Mouse (Mus musculus): Measurements from ENCODE around the gene Ly6g6e. TPM values are rescaled to one million over a fixed set of nuclear protein-coding genes. Genes with fewer than 3 reads are reported as not detected.

Gene Ly6g6e
- total RNA-seq, 1 experiment from 2014 or later, result not detected

DNA sequence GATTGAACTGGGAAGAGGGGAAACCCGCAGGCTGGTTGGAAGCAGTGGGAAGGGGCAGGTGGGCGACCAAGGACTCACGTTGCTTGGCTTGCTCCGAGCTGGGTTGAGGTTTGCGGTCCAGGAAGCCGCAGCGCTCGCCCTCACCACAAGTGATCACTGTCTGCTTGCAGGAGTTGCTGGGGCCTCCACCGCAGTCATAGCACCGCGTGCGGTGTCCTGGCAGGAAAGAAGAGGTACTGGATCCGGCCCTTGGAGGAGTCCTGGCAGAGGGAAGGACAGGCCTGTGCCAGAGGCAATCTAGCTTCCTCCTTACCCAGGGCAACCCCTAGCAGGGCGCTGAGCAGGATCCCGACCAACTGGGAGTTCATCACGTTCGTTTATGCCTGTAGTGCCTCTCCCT, 2.6 kb upstream of the Ly6g6e start:
- no peak for DNase-seq

DNA sequence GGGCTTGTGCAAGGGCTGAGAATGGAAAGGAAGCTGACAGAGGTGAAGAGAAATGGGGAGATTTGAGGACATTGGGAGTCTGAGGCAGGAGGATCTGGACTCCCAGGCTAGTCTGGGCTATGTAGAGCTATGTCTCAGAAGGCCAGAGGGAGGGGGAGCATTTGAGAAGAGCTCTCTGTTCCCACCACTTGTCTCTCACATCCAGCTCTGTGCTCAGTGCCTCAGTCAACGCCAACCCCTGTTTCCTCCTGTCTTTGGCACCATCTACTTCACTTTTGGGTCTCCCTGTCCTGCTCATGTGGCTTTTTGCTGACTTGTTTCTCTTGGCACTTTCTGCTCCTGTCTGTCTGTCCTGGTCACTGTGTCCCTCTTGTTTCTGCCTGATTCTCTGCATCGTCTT, 583 bp downstream of the Ly6g6e start:
- DNase-seq, result no peak

DNA sequence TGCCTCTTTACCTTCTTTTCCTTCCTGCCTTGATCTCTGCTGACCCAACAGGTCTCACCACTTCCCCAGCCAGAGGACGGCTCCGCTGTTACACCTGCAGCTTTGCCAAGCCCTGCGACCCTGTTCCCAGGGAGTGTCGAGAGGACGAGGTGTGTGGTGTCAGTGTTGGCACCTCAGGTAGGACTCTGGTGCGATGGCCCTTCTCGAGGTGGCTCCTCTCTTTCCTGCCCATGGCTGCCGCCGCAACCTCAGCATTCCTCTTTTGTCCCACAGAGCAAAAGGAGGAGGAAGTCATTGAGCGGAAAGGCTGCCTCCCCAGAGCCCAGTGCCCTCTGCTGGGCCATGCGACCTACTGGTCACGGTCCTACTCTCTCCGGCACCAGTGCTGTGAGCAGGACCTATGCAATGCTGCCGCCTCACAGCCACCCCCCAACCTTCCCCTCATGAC, 1.1 kb downstream of the Ly6g6e start, which contains the start of gene Ly6g6d:
Ly6g6d (minus strand) TSS at position 280 of the 448 bp plus-strand sequence.
- DNase-seq, result peak; percentile 69

DNA sequence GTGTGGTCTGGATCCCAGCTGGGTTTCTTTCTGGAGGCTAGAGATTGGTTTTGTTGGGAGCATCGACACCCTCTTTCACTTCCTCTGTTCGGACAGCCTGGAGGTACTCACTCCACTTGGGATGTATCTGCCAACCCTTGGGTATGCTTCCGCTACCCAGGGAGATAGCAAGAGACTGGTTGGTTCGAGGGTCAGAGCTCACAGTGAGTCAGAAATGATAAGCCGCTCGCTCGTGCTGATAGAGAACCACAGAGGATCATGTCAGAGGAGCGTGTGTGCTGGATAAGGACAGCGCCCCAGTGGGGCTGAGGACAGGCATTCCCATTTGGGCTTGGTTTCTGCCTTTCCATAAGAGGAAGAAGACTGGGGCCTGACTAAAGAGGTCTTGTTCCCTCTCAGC, 3.1 kb downstream of the Ly6g6e start:
- no peak for DNase-seq

DNA sequence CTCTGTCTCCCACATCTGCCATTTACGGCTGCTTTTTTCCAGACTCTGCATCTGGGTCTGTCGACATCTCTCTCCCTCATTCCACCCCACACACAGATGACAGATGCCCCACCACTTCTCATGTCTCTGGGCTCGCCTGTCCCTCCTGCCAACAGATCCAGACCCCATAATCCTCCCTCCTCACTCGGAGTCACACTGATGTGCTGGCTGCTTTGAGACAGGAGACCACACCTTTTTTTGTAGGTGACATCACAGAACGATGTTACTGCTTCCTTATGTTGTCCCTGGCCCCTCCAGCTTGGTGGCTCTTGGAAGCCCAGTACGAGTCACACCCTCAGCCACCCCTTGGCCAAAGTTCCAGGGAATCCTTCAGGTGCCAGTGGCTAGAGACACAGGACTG, 3.5 kb downstream of the Ly6g6e start:
- no peak for DNase-seq

DNA sequence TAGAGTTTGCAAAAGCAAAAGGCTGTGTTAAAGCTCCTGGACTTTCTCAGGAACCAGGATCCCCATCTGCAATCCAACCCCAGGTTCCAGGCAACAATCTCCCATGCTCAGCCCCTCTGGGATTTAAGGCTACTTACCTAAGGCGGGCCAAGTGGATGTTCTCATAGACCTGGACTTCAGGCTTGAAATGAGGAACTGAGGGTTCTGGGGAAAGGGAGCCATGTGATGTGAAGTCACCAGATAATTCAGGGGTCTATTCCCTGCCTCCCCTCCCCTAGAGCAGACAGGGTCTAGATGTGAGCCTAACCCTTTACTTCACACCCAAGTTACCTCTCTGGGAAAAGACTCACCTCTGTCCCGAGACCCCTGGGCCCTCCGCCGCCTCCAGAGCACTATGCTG, 4.0 kb downstream of the Ly6g6e start:
- DNase-seq, result no peak

DNA sequence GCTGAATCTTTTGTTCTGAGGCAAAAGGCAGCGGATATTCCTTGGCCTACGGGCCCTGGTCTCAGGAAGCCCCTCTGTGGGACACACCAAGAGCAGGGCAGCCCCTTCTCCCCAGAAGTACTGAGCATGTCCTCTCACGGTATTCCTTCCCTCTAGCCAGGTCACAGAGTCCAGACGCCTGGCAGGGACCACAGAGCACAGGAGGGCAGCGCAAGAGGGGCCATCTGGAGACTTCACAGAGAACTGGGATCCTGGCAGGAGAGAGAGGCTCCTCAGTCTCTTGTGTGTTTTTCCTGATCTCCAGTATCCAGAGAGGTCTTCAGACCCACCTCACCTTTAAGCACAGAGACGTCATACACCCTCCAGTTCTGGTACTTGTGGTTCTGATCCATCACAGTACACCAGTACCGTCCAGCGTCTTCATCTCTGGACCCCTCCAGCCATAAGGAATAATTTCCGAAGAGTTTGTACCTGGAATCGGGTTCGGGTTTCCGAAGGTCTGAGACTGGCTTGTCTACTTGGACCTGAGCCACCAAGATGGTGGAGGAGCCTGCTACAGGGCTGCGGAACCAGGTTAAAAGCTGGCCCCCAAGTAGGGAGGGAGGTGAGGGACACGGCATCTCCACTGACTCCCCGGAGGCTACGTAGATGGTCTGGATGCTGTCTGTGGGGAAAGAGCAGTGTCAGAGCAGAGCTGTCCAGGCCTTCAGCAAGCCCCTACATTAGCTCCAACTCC, 6.3 kb downstream of the Ly6g6e start:
- no peak for DNase-seq

DNA sequence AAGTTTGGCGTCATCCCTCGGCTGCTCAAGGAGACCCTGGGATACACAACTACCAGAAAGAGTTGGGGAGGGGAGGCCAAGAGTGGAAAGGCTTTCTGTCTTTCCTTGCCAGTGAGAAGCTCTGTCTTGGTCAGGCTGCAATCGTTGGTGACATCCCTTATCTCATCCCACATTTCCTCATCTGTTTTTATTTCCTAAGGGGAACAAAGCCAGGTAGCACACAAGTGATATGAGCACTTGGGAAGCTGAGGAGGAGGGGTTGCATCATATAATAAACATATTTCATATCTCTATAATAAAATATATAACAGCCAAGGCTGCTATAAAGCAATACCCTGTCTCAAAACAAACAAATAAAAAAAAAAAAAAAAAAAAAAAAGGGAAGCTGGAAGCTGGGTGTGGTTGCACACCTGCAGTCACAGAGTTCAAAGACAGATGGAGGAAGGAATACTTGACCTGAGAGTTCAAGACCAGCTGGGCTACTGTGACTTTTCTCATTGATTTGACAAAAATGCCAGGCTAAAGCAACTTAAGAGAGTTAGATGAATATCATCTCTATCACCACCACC, 7.3 kb downstream of the Ly6g6e start:
- no peak for DNase-seq

DNA sequence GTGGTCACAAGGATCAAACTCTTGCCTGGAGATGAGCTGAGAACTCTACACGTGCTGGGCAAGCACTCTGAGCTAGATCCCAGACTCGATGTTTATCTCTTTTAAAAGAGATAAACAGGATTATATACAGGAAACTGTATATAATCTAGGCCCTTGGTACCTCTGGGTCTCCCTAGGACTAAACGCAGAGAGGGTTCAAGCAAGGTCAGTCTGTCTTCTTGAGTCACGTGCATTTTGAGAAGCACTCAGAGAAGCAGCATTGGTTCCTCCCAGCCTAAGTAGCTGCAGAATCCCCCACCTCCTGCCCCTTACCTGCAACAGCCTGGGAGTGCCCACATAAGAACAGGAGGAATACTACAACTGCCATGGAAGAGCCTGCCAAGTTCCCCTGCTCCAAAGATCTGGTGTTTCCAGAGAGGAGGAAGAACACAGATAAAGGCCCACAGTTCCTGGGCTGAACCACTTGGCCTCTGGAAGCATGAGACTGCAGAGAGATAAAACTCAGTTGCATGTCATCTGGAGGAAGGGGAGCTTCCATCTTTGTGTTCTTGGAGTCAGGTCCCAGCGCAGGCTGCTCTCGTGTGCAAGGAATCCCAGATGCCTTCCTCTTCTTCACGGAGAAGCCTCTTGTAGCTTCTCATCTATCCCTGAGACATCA, 8.6 kb downstream of the Ly6g6e start, which contains the start of gene Ly6g6f:
Ly6g6f (minus strand) TSS at position 403 of the 658 bp plus-strand sequence.
- no peak for DNase-seq

DNA sequence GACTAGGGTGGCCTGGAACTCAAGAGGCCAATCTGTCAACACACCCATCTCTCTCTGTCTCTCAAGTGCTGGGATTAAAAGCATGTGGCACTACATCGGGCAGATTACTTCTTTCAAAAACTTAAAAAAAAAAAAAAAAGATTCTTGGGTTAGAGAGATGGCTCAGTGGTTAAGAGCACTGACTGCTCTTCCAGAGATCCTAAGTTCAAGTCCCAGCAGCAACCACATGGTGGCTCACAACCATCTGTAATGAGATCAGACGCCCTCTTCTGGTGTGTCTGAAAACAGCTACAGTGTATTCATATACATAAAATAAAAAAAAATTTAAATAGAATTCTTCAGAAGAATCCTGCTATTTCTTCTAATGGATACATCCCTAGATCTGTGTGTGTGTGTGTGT, 11.4 kb downstream of the Ly6g6e start:
- DNase-seq, result no peak

DNA sequence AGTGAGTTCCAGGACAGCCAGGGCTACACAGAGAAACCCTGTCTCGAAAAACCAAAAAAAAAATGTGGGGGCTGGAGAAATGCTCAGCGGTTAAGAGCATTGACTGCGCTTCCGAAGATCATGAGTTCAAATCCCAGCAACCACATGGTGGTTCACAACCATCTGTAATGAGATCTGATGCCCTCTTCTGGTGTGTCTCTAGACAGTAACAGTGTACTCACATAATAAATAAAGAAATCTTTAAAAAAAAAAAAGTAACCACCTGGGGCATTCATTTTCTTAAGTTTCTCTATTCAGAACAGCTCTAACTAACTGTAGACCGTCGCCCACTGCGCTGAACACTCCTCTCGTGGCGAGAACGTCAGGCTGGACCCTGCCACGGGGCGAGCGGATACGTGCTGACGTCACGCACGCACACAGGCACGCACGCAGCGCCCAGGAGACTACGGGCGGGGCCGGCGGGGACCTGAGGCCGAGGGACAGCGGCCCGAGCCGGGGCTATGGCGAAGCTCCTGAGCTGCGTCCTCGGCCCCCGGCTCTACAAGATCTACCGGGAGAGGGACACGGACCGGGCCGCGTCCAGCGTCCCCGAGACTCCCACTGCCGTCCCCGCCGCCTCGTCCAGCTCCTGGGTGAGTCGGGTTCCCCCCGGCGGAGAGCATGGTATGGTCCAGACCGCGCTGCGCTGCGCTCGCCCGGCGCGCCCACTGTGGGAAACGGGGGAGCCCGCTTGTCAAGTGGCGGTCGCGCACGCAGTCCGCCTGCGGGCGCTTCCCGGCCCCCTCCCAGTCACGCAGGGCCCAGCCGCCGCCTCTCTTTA, 12.3 kb downstream of the Ly6g6e start, which contains the start of gene Abhd16a:
Abhd16a (plus strand) TSS at position 439 of the 820 bp plus-strand sequence.
- DNase-seq, result peak; percentile 96

DNA sequence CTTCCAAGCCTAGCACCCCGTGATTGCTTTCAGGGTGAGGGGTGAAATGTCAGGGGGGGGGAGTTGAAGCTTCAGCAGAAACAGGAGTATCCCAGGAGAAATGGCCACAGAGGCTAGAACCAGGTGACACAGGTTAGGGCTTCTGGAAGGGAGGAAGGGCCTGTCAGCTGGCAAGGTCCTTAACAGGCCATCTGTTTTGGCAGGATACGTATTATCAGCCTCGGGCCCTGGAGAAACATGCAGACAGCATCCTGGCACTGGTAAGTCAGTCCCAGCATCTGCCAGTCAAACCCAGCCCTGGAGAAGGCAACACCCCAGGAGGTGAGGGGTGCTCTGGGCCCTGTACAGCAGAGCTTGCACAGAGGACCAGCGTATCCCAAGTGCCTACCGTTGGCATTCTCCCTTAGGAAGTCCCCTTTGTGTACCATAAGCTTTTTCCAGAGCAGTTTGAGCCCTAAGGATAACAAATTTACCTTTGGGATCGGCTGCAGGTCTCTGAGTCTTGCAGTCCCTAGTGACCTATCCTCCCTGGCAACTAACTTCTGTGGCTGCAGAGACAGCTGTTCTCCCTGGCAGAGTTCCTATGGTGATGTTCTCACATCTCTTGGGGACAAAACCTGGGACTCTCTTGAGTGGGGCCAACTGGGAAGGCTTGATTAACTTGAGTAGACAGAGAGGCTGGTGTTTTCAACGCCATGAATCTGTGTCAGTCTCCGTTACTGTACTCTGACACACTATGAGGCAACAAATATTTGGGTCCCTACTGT, 13.6 kb downstream of the Ly6g6e start:
- peak; percentile 49 for DNase-seq

DNA sequence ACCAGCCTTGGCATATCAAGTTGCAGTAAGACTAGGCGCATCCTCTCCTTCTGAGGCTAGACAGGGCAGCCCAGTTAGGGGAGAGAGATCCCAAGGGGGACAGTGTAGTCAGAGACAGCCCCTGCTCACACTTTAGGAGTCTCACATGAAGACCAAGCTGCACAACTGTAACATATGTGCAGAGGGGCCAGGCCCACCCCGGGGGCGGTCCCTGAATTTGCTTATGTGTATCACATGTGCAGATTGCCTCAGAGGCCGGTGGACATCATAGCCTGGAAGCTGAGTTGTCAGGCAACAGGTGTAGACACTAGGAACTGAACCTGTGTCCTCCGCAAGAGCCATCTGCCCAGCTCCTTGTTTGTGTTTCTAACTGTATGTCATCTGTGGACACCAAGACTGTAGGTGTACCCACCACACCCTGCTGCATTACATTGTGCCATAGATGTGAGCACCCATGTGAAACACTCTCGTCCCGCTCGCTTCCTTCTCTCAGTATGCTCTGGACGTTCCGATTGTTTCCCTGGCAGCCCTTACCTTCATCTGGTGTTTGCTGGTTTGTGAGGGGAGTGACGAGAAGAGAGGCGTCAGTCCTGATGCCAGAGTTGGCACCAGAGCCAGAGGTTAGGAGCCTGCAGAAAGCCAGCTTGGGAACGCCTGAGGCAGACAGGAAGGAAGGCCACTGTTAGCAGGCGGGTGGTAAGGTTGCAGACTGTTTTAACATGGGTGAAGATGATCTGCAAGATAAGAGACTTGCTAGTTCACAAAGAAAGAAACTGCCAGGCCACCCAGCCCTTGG, 15.9 kb downstream of the Ly6g6e start:
- DNase-seq, result no peak

DNA sequence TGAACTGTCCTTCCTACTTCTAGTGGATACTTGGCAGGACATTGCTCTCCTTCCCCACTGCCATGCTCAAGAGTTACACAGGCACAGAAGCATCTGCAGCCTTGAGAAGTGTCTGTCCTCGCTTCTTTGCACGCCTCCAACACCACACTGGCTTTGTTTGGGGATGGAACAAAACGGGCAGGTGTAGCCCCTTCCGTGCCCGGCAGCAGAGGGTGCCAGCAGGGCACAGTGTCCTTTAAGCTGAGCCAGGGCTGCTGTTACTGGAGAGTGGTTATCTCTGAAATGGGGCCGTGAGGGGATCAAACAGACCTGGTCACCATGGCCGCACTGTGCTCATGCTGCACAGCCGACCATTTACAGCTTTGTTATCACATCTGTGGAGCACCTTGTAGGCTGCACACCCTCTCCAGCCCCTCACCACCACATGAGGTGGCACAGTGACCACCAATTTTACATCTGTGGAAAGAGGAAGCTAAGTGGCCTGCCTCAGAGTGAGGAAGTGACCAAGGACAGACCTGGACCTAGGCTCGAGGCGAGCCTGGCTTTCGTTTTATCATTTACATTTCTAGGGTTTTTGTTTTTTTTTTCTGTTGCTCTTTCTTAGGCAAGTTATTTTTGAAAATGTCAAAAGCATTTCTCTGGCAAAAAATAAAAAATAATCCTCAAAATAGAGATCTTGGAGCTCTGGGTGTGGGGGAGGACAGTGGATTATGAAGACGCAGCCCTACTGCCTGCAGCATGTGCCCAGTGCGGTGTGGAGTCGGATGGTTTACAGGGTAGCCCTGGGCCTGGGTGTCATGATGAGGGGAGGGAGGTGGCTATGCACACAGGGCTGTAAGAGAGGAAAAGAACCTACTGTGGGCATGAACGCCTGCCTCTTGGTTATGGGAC, 18.0 kb downstream of the Ly6g6e start:
- DNase-seq, result no peak

DNA sequence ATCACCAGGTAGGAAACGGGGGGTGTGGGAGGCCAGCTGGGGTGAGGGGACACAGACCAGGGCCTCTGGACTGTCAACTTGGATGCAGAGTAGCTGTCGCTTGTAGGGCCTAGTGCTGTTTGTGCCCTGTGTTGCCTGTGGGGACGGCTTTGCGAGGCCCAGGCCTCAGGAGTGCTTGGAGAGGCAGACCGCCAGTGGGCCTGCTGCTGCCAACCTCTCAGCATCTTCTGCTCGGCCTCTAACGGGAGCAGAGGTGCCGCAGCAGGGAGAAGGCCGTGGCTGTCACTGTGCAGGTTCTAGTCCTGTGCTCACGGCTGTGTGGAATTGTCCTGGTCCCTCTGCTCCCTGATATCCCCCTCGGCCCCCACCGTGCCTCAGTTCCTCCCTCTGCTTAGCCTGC, 19.9 kb downstream of the Ly6g6e start:
- DNase-seq, result no peak

DNA sequence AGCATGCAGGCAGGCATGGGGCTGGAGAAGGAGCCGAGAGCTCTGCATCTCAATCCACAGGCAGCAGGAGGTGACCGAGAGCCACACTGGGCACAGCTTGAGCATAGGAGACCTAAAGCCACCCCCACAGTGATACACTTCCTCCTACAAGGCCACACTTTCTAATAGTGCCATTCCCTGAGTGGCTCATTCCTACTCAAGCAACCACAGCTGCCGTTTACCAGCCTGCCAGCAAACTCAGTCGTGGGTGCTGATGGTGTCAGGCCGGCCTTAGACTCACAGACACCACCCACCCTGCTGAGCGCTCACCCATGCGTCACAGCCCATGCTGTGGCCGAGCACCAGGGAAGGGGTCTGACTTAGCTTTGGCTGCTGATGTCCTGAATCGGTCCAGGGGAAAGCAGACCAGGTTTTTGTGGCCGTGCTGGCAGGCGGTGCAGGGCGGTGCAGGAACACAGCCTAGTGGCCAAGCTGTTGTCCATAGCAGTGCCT, 20.5 kb downstream of the Ly6g6e start:
- peak; percentile 43 for DNase-seq

DNA sequence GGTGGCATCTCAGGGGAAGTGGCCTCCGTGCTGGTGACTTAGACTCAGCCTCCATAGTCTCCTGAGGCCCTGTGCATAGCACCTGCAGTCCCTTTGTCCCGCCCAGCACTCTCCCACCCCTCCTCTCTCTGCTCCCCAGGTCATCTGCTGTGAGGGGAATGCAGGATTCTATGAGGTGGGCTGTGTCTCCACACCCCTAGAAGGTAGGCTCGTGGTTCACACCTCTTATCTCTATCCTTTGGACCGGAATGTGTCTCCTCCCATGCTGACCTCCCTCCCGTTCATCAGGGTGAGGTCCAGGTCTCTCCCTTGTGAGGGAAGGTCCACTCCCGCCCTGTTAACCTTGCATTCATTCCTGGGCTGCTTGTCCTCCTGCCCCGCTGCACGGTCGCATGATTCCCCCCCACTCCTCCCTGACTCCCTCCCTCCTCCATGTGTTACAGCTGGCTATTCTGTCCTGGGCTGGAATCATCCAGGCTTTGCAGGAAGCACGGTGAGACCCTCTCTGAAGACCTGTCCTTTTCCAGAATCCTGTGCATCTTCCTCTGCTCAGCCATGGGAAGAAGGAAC, 23.6 kb downstream of the Ly6g6e start:
- DNase-seq, result no peak

DNA sequence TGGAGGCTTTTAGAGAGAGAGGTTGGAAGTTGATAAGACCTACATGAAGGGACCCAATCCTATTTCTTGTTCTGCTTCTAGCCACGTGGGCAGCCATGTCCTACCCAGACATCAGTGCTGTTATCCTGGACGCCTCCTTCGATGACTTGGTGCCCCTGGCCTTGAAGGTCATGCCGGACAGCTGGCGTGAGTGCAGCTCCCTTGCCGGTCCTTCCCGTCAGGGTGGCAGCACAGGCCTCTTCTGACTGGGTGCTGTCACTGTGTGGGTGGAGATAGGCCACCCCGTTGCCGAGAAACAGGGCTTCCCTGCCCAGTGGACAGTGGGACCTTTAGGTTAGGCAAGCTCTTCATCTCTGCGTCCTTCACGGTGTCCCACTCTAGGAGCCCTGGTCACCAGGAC, 24.5 kb downstream of the Ly6g6e start:
- DNase-seq, result peak; percentile 72

DNA sequence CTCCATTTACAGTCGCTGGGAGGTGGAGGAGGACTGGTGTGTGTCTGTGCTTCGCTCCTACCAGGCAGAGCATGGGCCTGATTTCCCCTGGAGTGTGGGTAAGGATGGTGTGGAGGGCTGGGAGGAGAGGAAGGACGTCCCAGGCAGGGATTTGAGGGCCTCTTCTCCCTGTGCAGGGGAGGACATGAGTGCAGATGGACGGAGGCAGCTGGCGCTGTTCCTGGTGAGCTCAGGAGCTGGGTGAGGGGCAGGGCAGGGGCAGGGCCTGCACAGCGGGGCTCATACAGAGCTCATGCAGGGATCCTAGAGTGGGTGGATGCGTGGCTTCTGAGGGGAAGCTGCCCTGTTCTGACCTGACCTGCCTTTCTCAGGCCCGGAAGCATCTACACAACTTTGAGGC, 25.6 kb downstream of the Ly6g6e start:
- DNase-seq, result no peak
